Mouse (Mus musculus) liver, embryonic 14.5 days (tissue): ENCODE data around the gene Oxt. TPM values are rescaled to one million over a fixed set of nuclear protein-coding genes. Genes with fewer than 3 reads are reported as not detected.
"Not testable (repeated sequence)": the region's sequence is repeated elsewhere in the genome, so short reads cannot be mapped to it uniquely, and the experiment has no call there.

ENCODE experiments used
- ATAC-seq: fragments of 200-750 bp; cut with Nextera tagmentation; 2 replicates; pipeline ENCODE4 v1.8.0; 2017; ENCODE audit warnings: moderate number of reproducible peaks, mild to moderate bottlenecking, moderate library complexity; ENCODE audit not compliant: insufficient read depth
- DNase-seq, 3 experiments: peaks; one replicate each; pipeline ENCODE4 v3.0.0-alpha.2; 2012 to 2013; ENCODE audit warnings: low read depth in 3 of 3, low spot score in 3 of 3
- H3K27ac ChIP-seq: fragments of 300-500 bp; sonication (generic); 2 replicates; pipeline ENCODE4 v1.5.1; 2014; ENCODE audit warnings: moderate library complexity, mild to moderate bottlenecking, control low read depth, inconsistent platforms
- H3K27me3 ChIP-seq: fragments of 300-500 bp; sonication (generic); 2 replicates; pipeline ENCODE4 v1.6.1; 2014; ENCODE audit warnings: mild to moderate bottlenecking, low read length, moderate library complexity; ENCODE audit not compliant: control insufficient read depth, insufficient read depth
- H3K36me3 ChIP-seq: fragments of 300-500 bp; sonication (generic); replicated peaks from 2 replicates; pipeline ENCODE4 v1.6.1; 2014; ENCODE audit warnings: low read depth; ENCODE audit not compliant: control insufficient read depth, insufficient read depth
- H3K4me1 ChIP-seq, 2 experiments: fragments of 200-500 bp in 1 of 2; fragments of 300-500 bp in 1 of 2; sonication (generic) in 1 of 2; replicated peaks; 2 replicates each; pipeline ENCODE4 v1.6.1; 2012 to 2014; ENCODE audit warnings: antibody characterized with exemption in 1 of 2, inconsistent platforms in 1 of 2, low read length in 1 of 2; ENCODE audit not compliant: control insufficient read depth in 2 of 2, insufficient read depth in 2 of 2
- H3K4me2 ChIP-seq: fragments of 300-500 bp; sonication (generic); 2 replicates; pipeline ENCODE4 v1.6.1; 2014; ENCODE audit warnings: low read depth, mild to moderate bottlenecking, control low read depth, moderate library complexity
- H3K4me3 ChIP-seq, 2 experiments: fragments of 200-500 bp in 1 of 2; fragments of 300-500 bp in 1 of 2; sonication (generic) in 1 of 2; 2 replicates each; pipeline ENCODE4 v1.5.1; 2012 to 2014; ENCODE audit warnings: low read depth in 2 of 2, low read length in 2 of 2, mild to moderate bottlenecking in 2 of 2, control low read depth in 1 of 2, inconsistent platforms in 1 of 2, moderate library complexity in 1 of 2; ENCODE audit not compliant: insufficient read depth in 1 of 2
- H3K9ac ChIP-seq: fragments of 300-500 bp; sonication (generic); replicated peaks from 2 replicates; pipeline ENCODE4 v1.6.1; 2014; ENCODE audit warnings: mild to moderate bottlenecking, control low read depth, moderate library complexity
- H3K9me3 ChIP-seq: fragments of 300-500 bp; sonication (generic); 2 replicates; pipeline ENCODE4 v1.6.1; 2016; ENCODE audit warnings: low read length, mixed read lengths; ENCODE audit not compliant: control insufficient read depth
- CTCF ChIP-seq: IDR thresholded peaks from 2 replicates; pipeline ENCODE4 v1.5.1; 2016; ENCODE audit warnings: antibody characterized with exemption, low read depth, control low read depth
- EP300 ChIP-seq: IDR thresholded peaks from 2 replicates; pipeline ENCODE4 v1.6.1; 2016; ENCODE audit warnings: antibody characterized with exemption, low read depth
- WGBS: fragments of 180-500 bp; shearing (Covaris S2); extraction: QIAGEN DNeasy Blood & Tissue Kit; methylation state at CpG from one replicate; pipeline ENCODE4 v1.1.7; 2014; ENCODE audit not compliant: insufficient replicate concordance; 5-methylcytosine and 5-hydroxymethylcytosine counted together
- polyA plus RNA-seq, 2 experiments: library from polyadenylated mRNA; depleted of rRNA in 1 of 2; stranded (reverse) in 1 of 2; unstranded in 1 of 2; fragments of >200 nt; fragmentation: Nextera tagmentation in 1 of 2; extraction: Ambion mirVana in 1 of 2; gene quantifications; 2 replicates each; pipeline versions ENCODE4 v1.2.1 to v1.2.3; 2012 to 2014

Gene Oxt
- polyA plus RNA-seq, 2 experiments = not detected

DNA sequence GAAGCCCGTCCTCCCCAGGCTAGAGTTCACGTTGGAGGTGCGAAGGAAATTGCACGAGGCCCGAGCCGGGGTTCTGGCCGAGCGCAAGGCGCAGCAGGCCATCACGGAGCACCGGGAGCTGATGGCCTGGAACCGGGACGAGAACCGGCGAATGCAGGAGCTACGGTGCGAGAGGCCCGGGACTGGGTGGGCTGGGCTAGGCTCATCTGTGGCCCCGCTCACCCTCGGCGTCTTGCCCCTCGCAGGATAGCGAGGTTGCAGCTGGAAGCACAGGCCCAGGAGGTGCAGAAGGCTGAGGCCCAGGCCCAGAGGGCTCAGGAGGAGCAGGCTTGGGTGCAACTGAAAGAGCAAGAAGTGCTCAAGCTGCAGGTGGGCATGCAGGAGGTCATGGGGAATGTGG is 11.9 kb upstream of the Oxt start:
- DNase-seq = no peak
- H3K9ac ChIP-seq = peak overlapping the region; percentile 74

GRCm38 (mm10) chr2:130564983-130565382 is 11.0 kb upstream of the Oxt start:
- peaks cover 3% of the 10 kb centered on the region; the same call in 1 of the 2 replicates for H3K36me3 ChIP-seq

More for the DNA sequence above, 11.9 kb upstream of the Oxt start:
- H3K4me2 ChIP-seq = peak overlapping the region; percentile 82
- WGBS = under 1% methylated on average over 23 of the region's 23 CpGs
- peaks cover 3% of the 10 kb centered on the region; the same call in 1 of the 2 replicates for H3K36me3 ChIP-seq
- ATAC-seq = no peak
- H3K27me3 ChIP-seq = no peaks in the 10 kb centered on the region
- no peaks in the 10 kb centered on the region for H3K9me3 ChIP-seq
- H3K4me1 ChIP-seq = peaks cover 3 to 11% of the 10 kb centered on the region in 2 experiments; a peak in 3 of 4 replicates
- H3K4me3 ChIP-seq = peak overlapping the region; percentile 63 to 75
- H3K27ac ChIP-seq = no peak overlapping the region
- TF ChIP-seq CTCF (no peak), EP300 (no peak)

GRCm38 (mm10) chr2:130568921-130569320 is 7.1 kb upstream of the Oxt start:
- Histone ChIP-seq H3K36me3 (peaks cover 3% of the 10 kb centered on the region; the same call in 1 of the 2 replicates), H3K9ac (no peak overlapping the region), H3K27me3 (no peaks in the 10 kb centered on the region; the same call in 1 of the 2 replicates), H3K4me3 (no peak overlapping the region), H3K4me2 (no peak overlapping the region), H3K4me1 (peaks cover 0 to 4% of the 10 kb centered on the region in 2 experiments; a peak in 2 of 4 replicates), H3K9me3 (no peaks in the 10 kb centered on the region), H3K27ac (no peak overlapping the region)
- 75% methylated on average over 4 of the region's 4 CpGs for WGBS
- DNase-seq (no peak), ATAC-seq (no peak)
- TF ChIP-seq EP300 = no peak
- no peak for TF ChIP-seq CTCF

More at GRCm38 (mm10) chr2:130564983-130565382, 11.0 kb upstream of the Oxt start:
- Histone ChIP-seq H3K9ac (no peak overlapping the region; the same call in 1 of the 2 replicates), H3K27me3 (no peaks in the 10 kb centered on the region), H3K4me1 (peaks cover 3 to 11% of the 10 kb centered on the region in 2 experiments; a peak in 3 of 4 replicates), H3K27ac (no peak overlapping the region), H3K4me3 (no peak overlapping the region; a peak in 1 of 4 replicates), H3K9me3 (no peaks in the 10 kb centered on the region), H3K4me2 (peak overlapping the region; percentile 82)
- DNase-seq = no peak
- WGBS = 79% methylated on average over 8 of the region's 8 CpGs
- ATAC-seq = no peak
- TF ChIP-seq CTCF (no peak), EP300 (no peak)

GRCm38 (mm10) chr2:130569926-130570325 is 6.0 kb upstream of the Oxt start:
- TF ChIP-seq EP300 (no peak), CTCF (no peak)
- ATAC-seq (no peak), DNase-seq (no peak)
- no peaks in the 10 kb centered on the region; a peak in 1 of 4 replicates for H3K4me1 ChIP-seq
- H3K36me3 ChIP-seq = peaks cover 3% of the 10 kb centered on the region; the same call in 1 of the 2 replicates
- no peak overlapping the region for H3K27ac ChIP-seq
- H3K9ac ChIP-seq = no peak overlapping the region
- no peak overlapping the region for H3K4me3 ChIP-seq
- H3K4me2 ChIP-seq = no peak overlapping the region
- H3K27me3 ChIP-seq = no peaks in the 10 kb centered on the region; the same call in 1 of the 2 replicates
- H3K9me3 ChIP-seq = no peaks in the 10 kb centered on the region

DNA sequence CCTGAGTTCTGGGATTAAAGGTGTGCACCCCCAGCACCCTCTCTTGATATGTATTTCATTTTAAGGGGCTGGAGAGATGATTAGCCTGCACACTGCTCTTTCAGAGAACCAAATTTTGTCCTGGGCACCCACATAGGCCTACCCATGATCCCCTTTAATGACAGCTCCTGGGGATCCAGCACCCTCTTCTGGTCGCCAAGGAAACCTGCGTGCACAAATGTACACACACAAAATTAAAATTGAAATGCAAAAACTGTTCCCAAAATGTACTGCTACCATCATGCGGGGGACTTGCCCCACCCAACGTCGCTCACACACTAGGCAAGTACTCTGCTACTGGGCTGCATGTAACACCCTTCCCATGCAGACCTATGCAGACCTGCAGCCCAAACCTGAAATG is 1.0 kb upstream of the Oxt start:
- no peak for TF ChIP-seq EP300
- peak; percentile 36 for TF ChIP-seq CTCF
- 63% methylated on average over 5 of the region's 5 CpGs for WGBS
- H3K27ac ChIP-seq = no peak overlapping the region
- no peak overlapping the region for H3K4me3 ChIP-seq
- H3K4me2 ChIP-seq = no peak overlapping the region
- no peaks in the 10 kb centered on the region for H3K36me3 ChIP-seq
- DNase-seq = no peak
- ATAC-seq = no peak
- H3K27me3 ChIP-seq = peaks cover 50% of the 10 kb centered on the region
- H3K9ac ChIP-seq = no peak overlapping the region
- peaks cover 0 to 2% of the 10 kb centered on the region in 2 experiments; a peak in 1 of 4 replicates for H3K4me1 ChIP-seq
- no peaks in the 10 kb centered on the region for H3K9me3 ChIP-seq

DNA sequence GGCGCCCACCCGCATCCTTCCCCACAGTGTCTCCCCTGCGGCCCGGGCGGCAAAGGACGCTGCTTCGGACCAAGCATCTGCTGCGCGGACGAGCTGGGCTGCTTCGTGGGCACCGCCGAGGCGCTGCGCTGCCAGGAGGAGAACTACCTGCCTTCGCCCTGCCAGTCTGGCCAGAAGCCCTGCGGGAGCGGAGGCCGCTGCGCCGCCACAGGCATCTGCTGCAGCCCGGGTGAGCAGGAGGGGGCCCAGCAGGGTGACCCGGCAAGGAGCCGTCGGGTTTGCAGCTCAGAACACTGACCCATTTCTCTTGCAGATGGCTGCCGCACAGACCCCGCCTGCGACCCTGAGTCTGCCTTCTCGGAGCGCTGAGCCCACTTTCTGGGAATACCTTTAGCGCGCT is 591 bp downstream of the Oxt start:
- peak overlapping the region; percentile 29 for H3K4me2 ChIP-seq
- not testable (repeated sequence) for H3K27ac ChIP-seq, ATAC-seq, H3K9me3 ChIP-seq, H3K4me1 ChIP-seq, DNase-seq, H3K36me3 ChIP-seq, H3K9ac ChIP-seq
- H3K4me3 ChIP-seq = 0 out of 4 replicates have a peak overlapping the region, but pooled peaks of 1 of the 2 experiments have one; percentile 18
- peaks cover 66% of the 10 kb centered on the region for H3K27me3 ChIP-seq
- 6% methylated on average over 30 of the region's 32 CpGs for WGBS
